Mouse (Mus musculus) kidney, adult 2 months (tissue): ENCODE results near the gene Gm12248.

ENCODE experiments used
- CTCF ChIP-seq: fragments of 200-500 bp; conservative IDR thresholded peaks from 2 replicates; pipeline ENCODE4 v1.5.1; 2011; ENCODE audit warnings: low read depth, mild to moderate bottlenecking, control low read depth, low read length, moderate library complexity, mixed read lengths; ENCODE audit not compliant: insufficient read depth, insufficient read length
- POLR2A ChIP-seq: fragments of 200-500 bp; IDR thresholded peaks from one replicate; pipeline ENCODE4 v1.6.1; 2011; ENCODE audit warnings: low read depth, low read length, control low read depth

DNA sequence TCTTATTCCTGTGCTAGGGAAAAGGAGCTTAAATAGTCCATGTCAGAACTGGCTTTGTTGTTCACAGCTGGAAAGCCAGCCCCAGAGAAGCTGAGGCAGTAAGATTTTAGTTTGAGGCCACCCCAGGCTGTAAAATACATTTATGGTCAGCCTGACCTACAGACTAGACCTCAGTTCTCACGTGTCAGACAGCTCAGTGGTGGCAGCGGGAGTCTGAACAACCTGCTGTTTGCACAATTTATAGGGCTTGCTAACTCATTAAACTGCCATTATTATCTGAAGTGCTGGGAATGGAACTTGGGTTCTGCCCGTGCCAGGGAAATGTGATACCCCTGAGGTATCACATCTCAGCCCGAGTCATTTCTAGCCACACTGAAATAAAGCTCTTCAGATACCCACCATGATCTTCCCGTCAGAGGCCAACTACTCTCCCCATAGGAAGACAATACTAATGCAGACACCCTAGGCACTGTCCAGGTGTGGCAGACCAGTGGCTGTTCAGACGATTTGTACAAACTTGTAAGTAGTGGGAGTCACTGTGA lies 36.4 kb upstream of the Gm12248 start:
- TF ChIP-seq CTCF = no peak
- no peak for TF ChIP-seq POLR2A
